Mouse (Mus musculus) cerebellum, adult 2 months (tissue): Measurements from ENCODE around the gene St6galnac3.

Experiments used
- CTCF ChIP-seq: fragments of 200-500 bp; IDR thresholded peaks from 2 replicates; pipeline ENCODE4 v1.5.1; 2011; ENCODE audit warnings: low read depth, mild to moderate bottlenecking, control low read depth, low read length, moderate library complexity, borderline replicate concordance; ENCODE audit not compliant: insufficient read depth
- POLR2A ChIP-seq: fragments of 200-500 bp; IDR thresholded peaks from 2 replicates; pipeline ENCODE4 v1.6.1; 2011; ENCODE audit warnings: low read length, control low read depth, borderline replicate concordance; ENCODE audit not compliant: insufficient read depth

- TF ChIP-seq POLR2A (no peak), CTCF (no peak)
Observed at GRCm38 (mm10) chr3:153353313-153354103, 371.5 kb downstream of the St6galnac3 start.
